Mouse (Mus musculus) left cerebral cortex, adult 2 months (tissue): ENCODE measurements around the gene Ndufc2. TPM values are rescaled to one million over a fixed set of nuclear protein-coding genes. Genes with fewer than 3 reads are reported as not detected.

Source experiments
- DNase-seq, 2 experiments: peaks; one replicate each; pipeline ENCODE4 v3.0.0; 2021 to 2022; ENCODE audit warnings: low spot score in 2 of 2, mixed read lengths in 1 of 2; ENCODE audit errors: extremely low spot score in 1 of 2
- H3K27ac ChIP-seq: fragments of 200-600 bp; 2 replicates; pipeline ENCODE4 v1.8.1; 2022
- H3K4me3 ChIP-seq: fragments of 200-600 bp; 2 replicates; pipeline ENCODE4 v1.8.1; 2022
- CTCF ChIP-seq: fragments of 200-600 bp; IDR thresholded peaks from 2 replicates; pipeline ENCODE4 v1.8.1; 2022; ENCODE audit warnings: antibody characterized with exemption, mild to moderate bottlenecking, moderate library complexity
- intact Hi-C: fragments of 180-260 bp; cut with DNase I; formaldehyde crosslinking; loops from one replicate; pipeline ENCODE4 v1.15.1; 2025
- total RNA-seq, 2 experiments: library from RNA; stranded (reverse); gene quantifications; 2 replicates each; pipeline ENCODE4 v1.2.3; 2021

Gene Ndufc2
- total RNA-seq, 2 experiments from 2014 or later: 213 to 230 TPM

- TF ChIP-seq CTCF: no peak
- no peak for DNase-seq
- H3K27ac ChIP-seq: no peak overlapping the region
- intact Hi-C loops: no loop called here
- H3K4me3 ChIP-seq: no peak overlapping the region
Observed at GRCm38 (mm10) chr7:97391293-97392078, 8.3 kb upstream of the Ndufc2 start.

GRCm38 (mm10) chr7:97392079-97392445 is 7.7 kb upstream of the Ndufc2 start:
- intact Hi-C loops: no loop called here
- no peak for DNase-seq
- no peak overlapping the region for H3K4me3 ChIP-seq
- TF ChIP-seq CTCF: no peak
- no peak overlapping the region for H3K27ac ChIP-seq

GRCm38 (mm10) chr7:97394375-97394774 is 5.4 kb upstream of the Ndufc2 start:
- DNase-seq: no peak
- intact Hi-C loops: no loop called here
- no peak for TF ChIP-seq CTCF
- Histone ChIP-seq H3K4me3 (no peak overlapping the region), H3K27ac (no peak overlapping the region)

GRCm38 (mm10) chr7:97398943-97399342 is 860 bp upstream of the Ndufc2 start:
- no peak overlapping the region for H3K4me3 ChIP-seq
- no peak for TF ChIP-seq CTCF
- no peak for DNase-seq
- H3K27ac ChIP-seq: no peak overlapping the region
- intact Hi-C loops: no loop called here

GRCm38 (mm10) chr7:97407145-97407544 is 7.3 kb downstream of the Ndufc2 start:
- no peak overlapping the region for H3K27ac ChIP-seq
- intact Hi-C loops: loop anchor here (5.0 kb wide), 1 partner anchor 430 kb away; no protein-coding TSS in a partner anchor
- no peak for TF ChIP-seq CTCF
- no peak overlapping the region for H3K4me3 ChIP-seq
- DNase-seq: no peak

- intact Hi-C loops: no loop called here
- no peak overlapping the region for H3K27ac ChIP-seq
- no peak overlapping the region for H3K4me3 ChIP-seq
- no peak for TF ChIP-seq CTCF
- no peak for DNase-seq
Observed at GRCm38 (mm10) chr7:97411106-97411505, 11.3 kb downstream of the Ndufc2 start.

- no peak overlapping the region for H3K27ac ChIP-seq
- intact Hi-C loops: no loop called here
- TF ChIP-seq CTCF: peak; percentile 27
- H3K4me3 ChIP-seq: no peak overlapping the region
- no peak for DNase-seq
Observed at GRCm38 (mm10) chr7:97411575-97411974, 11.8 kb downstream of the Ndufc2 start.

- DNase-seq: no peak
- Histone ChIP-seq H3K4me3 (no peak overlapping the region), H3K27ac (no peak overlapping the region)
- TF ChIP-seq CTCF: no peak
- intact Hi-C loops: no loop called here
Observed at GRCm38 (mm10) chr7:97413981-97414380, 14.2 kb downstream of the Ndufc2 start.

- intact Hi-C loops: no loop called here
- no peak overlapping the region for H3K4me3 ChIP-seq
- no peak overlapping the region for H3K27ac ChIP-seq
- TF ChIP-seq CTCF: no peak
- DNase-seq: no peak
Observed at GRCm38 (mm10) chr7:97414426-97414825, 14.6 kb downstream of the Ndufc2 start.

- intact Hi-C loops: no loop called here
- no peak for TF ChIP-seq CTCF
- no peak for DNase-seq
- Histone ChIP-seq H3K27ac (no peak overlapping the region), H3K4me3 (0 out of 2 replicates have a peak overlapping the region, but pooled peaks have one; percentile 7)
Observed at GRCm38 (mm10) chr7:97414915-97415687, 15.3 kb downstream of the Ndufc2 start.

GRCm38 (mm10) chr7:97416473-97416872 is 16.7 kb downstream of the Ndufc2 start:
- no peak for DNase-seq
- Histone ChIP-seq H3K4me3 (peak overlapping the region; percentile 46; the same call in 1 of the 2 replicates), H3K27ac (no peak overlapping the region; the same call in 1 of the 2 replicates)
- intact Hi-C loops: no loop called here
- no peak for TF ChIP-seq CTCF
